Mouse (Mus musculus): Measurements from ENCODE around the gene Olfr53.
"Not testable (repeated sequence)": the region's sequence is repeated elsewhere in the genome, so short reads cannot be mapped to it uniquely, and the experiment has no call there.

The Olfr53 gene

DNA sequence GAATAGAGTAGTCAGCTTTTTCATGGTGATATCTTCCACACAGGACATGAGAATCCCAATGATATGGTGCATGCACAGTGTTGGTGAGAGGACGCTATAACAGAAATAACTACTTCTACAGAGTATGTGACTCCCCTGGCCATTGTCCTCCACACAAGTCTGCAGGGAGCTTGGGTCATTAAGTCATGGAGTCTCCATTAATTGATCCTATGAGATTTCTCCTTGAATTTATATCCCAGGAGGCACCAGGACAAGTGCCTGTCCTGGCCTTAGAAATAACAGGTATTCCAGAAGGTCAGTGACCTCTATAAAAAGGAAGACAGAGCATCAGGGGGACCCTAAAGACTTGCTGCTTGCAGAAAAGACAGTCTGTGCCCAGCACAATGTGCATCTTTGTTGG is at the start of gene Olfr53:
Olfr53 (plus strand) TSS at position 301 of the 400 bp plus-strand sequence.
- no peak for DNase-seq (ENCODE audit: low spot score in 2 of 2)

- not testable (repeated sequence) for DNase-seq (ENCODE audit: low spot score in 2 of 2)
These were observed 45.3 kb upstream of the Olfr53 start, which contains the start of gene Olfr46 for GRCm38 (mm10) chr7:140600969-140601368. Olfr46 (plus strand) TSS chr7:140601269.

DNA sequence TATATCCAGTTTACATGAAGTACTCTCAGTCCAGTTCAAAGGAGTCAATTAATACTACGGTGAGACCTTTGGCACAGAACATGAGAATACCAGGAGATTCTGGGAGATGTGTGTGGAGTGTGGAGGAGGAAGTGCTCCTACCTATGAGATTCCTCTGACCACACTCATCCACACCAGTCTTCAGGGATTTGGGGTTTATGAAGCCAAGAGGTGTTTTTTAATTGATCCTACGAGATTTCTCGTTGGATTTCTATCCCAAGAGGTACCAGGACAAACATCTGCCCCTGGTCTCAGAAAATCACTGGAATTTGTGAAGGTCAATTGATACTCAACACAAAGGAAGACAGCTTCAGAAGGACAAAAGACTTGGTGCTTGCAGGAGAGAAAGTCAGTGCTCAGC is 17.6 kb upstream of the Olfr53 start, which contains the start of gene Olfr61:
Olfr61 (plus strand) TSS at position 301 of the 400 bp plus-strand sequence.
- DNase-seq (ENCODE audit: low spot score in 2 of 2) = not testable (repeated sequence)

DNA sequence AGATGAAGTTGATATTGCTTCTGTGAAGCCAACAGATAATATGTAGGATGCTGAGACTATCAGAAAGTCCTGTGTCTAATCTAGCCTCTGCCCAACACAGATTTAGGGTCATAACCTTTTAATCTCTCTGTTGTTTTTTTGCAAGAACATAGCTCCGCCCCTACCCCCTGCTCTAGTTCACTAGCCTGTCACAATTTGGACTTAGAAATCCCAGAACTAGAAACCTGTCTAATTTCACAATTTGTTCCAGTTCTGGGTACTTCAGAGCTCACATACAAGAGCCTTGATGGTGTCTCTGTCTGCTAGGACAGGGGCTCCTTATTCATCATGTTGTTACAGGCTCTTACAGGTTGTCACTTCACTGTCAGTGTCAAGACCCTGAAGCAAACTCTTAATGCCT is 15.7 kb upstream of the Olfr53 start:
- DNase-seq (ENCODE audit: low spot score in 2 of 2) = no peak

DNA sequence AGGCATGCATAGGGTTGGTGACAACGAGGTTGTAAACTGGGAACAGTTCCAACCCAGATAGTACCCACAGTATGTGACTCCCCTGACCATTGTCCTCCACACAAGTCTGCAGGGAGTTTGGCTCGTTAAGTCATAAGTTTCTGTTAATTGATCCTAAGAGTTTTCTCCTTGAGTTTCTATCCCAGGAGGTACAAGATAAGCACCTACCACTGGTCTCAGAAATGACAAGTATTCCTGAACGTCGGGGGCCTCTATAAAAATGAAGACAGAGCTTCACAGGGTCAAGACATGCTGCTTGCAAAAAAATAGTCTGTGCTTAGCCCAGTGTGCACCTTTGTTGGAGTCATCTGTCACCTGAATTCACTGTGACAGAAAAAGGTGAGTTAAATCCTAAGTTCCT is 13.4 kb downstream of the Olfr53 start, which contains the start of gene Olfr539:
Olfr539 (plus strand) TSS at position 301 of the 400 bp plus-strand sequence.
- DNase-seq (ENCODE audit: low spot score in 2 of 2) = no peak

- not testable (repeated sequence) for DNase-seq (ENCODE audit: low spot score in 2 of 2)
These were observed 24.4 kb downstream of the Olfr53 start for GRCm38 (mm10) chr7:140670693-140671092.

- DNase-seq (ENCODE audit: low spot score in 2 of 2) = no peak
These were observed 29.6 kb downstream of the Olfr53 start for GRCm38 (mm10) chr7:140675863-140676262.

DNA sequence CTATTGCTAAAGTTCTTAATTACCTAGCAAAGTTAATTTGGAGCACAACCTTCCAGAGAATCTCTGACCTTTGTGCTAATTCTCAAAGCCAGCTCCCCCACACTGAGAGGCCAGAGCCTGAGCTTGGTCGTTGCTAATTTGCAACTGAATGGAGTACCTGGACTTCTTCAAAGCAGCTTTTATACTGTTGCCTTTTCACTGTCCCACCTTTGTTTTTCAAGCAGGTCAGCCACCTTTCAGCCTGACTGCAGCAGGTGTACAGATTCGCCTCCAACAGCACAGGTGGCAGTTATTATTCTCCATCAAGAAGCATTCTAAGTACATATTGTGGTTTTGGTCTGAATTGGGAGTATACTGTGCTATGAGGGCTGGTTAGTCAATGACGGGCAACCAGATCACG is 33.3 kb downstream of the Olfr53 start:
- DNase-seq (ENCODE audit: low spot score in 2 of 2) = not testable (repeated sequence)

- no peak for DNase-seq (ENCODE audit: low spot score in 2 of 2)
These were observed 35.4 kb downstream of the Olfr53 start, which contains the start of gene Olfr45 for GRCm38 (mm10) chr7:140681651-140682050. Olfr45 (plus strand) TSS chr7:140681951.

- no peak for DNase-seq (ENCODE audit: low spot score in 2 of 2)
These were observed 50.7 kb downstream of the Olfr53 start, which contains the start of gene Olfr541 for GRCm38 (mm10) chr7:140696967-140697366. Olfr541 (plus strand) TSS chr7:140697267.
